Mouse (Mus musculus) liver, embryonic 15.5 days (tissue): ENCODE measurements at regions not wholly inside any gene's neighbourhood (a gene's known extent, or its start where the extent isn't known, plus 50 kb on each side); places are given as distances from the start of the nearest gene placed in this dataset.

ENCODE experiments used
- ATAC-seq: fragments of 200-750 bp; cut with Nextera tagmentation; 2 replicates; pipeline ENCODE4 v1.8.0; 2017; ENCODE audit warnings: moderate number of reproducible peaks, mild to moderate bottlenecking, moderate library complexity; ENCODE audit not compliant: insufficient read depth
- H3K27ac ChIP-seq: fragments of 300-500 bp; sonication (generic); replicated peaks from 2 replicates; pipeline ENCODE4 v1.5.1; 2015; ENCODE audit warnings: mild to moderate bottlenecking, inconsistent platforms
- H3K27me3 ChIP-seq: fragments of 300-500 bp; sonication (generic); 2 replicates; pipeline ENCODE4 v1.6.1; 2015; ENCODE audit warnings: mild to moderate bottlenecking, inconsistent platforms
- H3K36me3 ChIP-seq: fragments of 300-500 bp; sonication (generic); replicated peaks from 2 replicates; pipeline ENCODE4 v1.6.1; 2015; ENCODE audit warnings: moderate library complexity, mild to moderate bottlenecking, inconsistent platforms
- H3K4me1 ChIP-seq: fragments of 300-500 bp; sonication (generic); replicated peaks from 2 replicates; pipeline ENCODE4 v1.6.1; 2015; ENCODE audit warnings: inconsistent platforms
- H3K4me2 ChIP-seq: fragments of 300-500 bp; sonication (generic); 2 replicates; pipeline ENCODE4 v1.6.1; 2015; ENCODE audit warnings: moderate library complexity, mild to moderate bottlenecking, inconsistent platforms
- H3K4me3 ChIP-seq: fragments of 300-500 bp; sonication (generic); replicated peaks from 2 replicates; pipeline ENCODE4 v1.5.1; 2015; ENCODE audit warnings: mild to moderate bottlenecking, inconsistent platforms
- H3K9ac ChIP-seq: fragments of 300-500 bp; sonication (generic); 2 replicates; pipeline ENCODE4 v1.6.1; 2015; ENCODE audit warnings: moderate library complexity, mild to moderate bottlenecking, inconsistent platforms
- H3K9me3 ChIP-seq: fragments of 300-500 bp; sonication (generic); replicated peaks from 2 replicates; pipeline ENCODE4 v1.6.1; 2016; ENCODE audit warnings: inconsistent platforms
- WGBS: fragments of 180-500 bp; shearing (Covaris S2); methylation state at CpG from one replicate; pipeline ENCODE4 v1.1.7; 2015; ENCODE audit warnings: mixed read lengths; ENCODE audit not compliant: insufficient replicate concordance; 5-methylcytosine and 5-hydroxymethylcytosine counted together

GRCm38 (mm10) chr7:39659597-39659996 is 142.0 kb downstream of the Zfp619 start:
- Histone ChIP-seq H3K27me3 (no peaks in the 10 kb centered on the region), H3K4me2 (no peak overlapping the region), H3K4me1 (no peaks in the 10 kb centered on the region), H3K36me3 (no peaks in the 10 kb centered on the region), H3K4me3 (no peak overlapping the region), H3K9ac (no peak overlapping the region), H3K9me3 (no peaks in the 10 kb centered on the region), H3K27ac (no peak overlapping the region)
- ATAC-seq = no peak
- WGBS = 25% methylated on average over 5 of the region's 5 CpGs

- ATAC-seq = no peak
- 49% methylated on average over 8 of the region's 8 CpGs for WGBS
- Histone ChIP-seq H3K4me1 (no peaks in the 10 kb centered on the region), H3K27ac (no peak overlapping the region), H3K27me3 (no peaks in the 10 kb centered on the region), H3K4me2 (no peak overlapping the region), H3K36me3 (no peaks in the 10 kb centered on the region), H3K9ac (no peak overlapping the region), H3K4me3 (no peak overlapping the region), H3K9me3 (no peaks in the 10 kb centered on the region)
These were observed 157.7 kb downstream of the Zfp619 start for GRCm38 (mm10) chr7:39675124-39675846.

DNA sequence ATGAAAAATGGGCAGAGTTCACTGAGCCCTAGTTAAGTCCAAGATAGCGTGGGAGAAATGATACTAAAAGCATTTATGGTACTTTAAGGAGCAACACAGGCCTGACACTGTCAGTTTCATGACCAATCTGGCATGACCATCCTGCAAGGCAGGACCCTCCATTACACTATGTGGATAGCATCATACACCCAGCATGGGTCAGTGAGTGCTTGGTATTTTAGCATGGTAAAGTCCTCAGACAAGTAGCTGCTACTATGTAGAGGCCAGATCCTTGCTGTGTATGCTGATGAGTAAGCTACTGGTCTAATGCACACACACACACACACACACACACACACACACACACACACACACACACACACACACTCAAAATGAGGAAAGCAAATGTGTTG is 158.3 kb downstream of the Zfp619 start:
- H3K27me3 ChIP-seq = no peaks in the 10 kb centered on the region
- no peaks in the 10 kb centered on the region for H3K36me3 ChIP-seq
- H3K9ac ChIP-seq = no peak overlapping the region
- H3K4me1 ChIP-seq = no peaks in the 10 kb centered on the region
- no peaks in the 10 kb centered on the region for H3K9me3 ChIP-seq
- no peak overlapping the region for H3K27ac ChIP-seq
- no peak for ATAC-seq
- H3K4me2 ChIP-seq = no peak overlapping the region
- no peak overlapping the region for H3K4me3 ChIP-seq
- WGBS = 29% methylated on average over 1 of the region's 1 CpGs

GRCm38 (mm10) chr7:39680411-39680810 is 162.8 kb downstream of the Zfp619 start:
- Histone ChIP-seq H3K9ac (no peak overlapping the region), H3K9me3 (no peaks in the 10 kb centered on the region), H3K4me2 (no peak overlapping the region), H3K27me3 (no peaks in the 10 kb centered on the region), H3K4me1 (no peaks in the 10 kb centered on the region), H3K27ac (no peak overlapping the region), H3K36me3 (no peaks in the 10 kb centered on the region), H3K4me3 (no peak overlapping the region)
- 36% methylated on average over 2 of the region's 2 CpGs for WGBS
- no peak for ATAC-seq

- 73% methylated on average over 2 of the region's 2 CpGs for WGBS
- Histone ChIP-seq H3K27ac (no peak overlapping the region), H3K36me3 (no peaks in the 10 kb centered on the region), H3K9ac (no peak overlapping the region), H3K4me3 (no peak overlapping the region), H3K4me1 (no peaks in the 10 kb centered on the region), H3K9me3 (no peaks in the 10 kb centered on the region), H3K27me3 (no peaks in the 10 kb centered on the region), H3K4me2 (no peak overlapping the region)
- no peak for ATAC-seq
These were observed 179.0 kb downstream of the Zfp619 start for GRCm38 (mm10) chr7:39696589-39696988.

DNA sequence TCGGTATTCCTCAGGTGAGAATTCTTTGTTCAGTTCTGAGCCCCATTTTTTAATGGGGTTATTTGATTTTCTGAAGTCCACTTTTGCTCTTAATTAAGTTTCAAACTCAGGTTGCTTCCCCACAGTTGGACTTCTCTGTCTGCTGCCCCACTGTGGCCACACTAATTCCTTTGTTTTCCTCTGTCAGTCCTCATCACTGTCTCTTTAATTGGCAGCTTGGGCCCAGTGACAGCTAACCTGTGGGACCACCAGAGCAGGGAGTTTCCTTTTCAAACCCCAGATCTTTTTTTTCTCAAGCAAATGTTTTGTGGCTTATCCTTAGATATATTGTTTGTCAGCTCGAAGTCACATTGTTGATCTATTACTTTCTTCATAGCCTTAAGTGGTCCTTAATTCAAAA is 183.9 kb downstream of the Zfp619 start:
- no peaks in the 10 kb centered on the region for H3K4me1 ChIP-seq
- H3K36me3 ChIP-seq = no peaks in the 10 kb centered on the region
- WGBS = 43% methylated on average over 2 of the region's 2 CpGs
- no peaks in the 10 kb centered on the region for H3K9me3 ChIP-seq
- no peak overlapping the region for H3K4me3 ChIP-seq
- no peak overlapping the region for H3K4me2 ChIP-seq
- H3K27me3 ChIP-seq = no peaks in the 10 kb centered on the region
- no peak overlapping the region for H3K27ac ChIP-seq
- no peak overlapping the region for H3K9ac ChIP-seq
- ATAC-seq = no peak

DNA sequence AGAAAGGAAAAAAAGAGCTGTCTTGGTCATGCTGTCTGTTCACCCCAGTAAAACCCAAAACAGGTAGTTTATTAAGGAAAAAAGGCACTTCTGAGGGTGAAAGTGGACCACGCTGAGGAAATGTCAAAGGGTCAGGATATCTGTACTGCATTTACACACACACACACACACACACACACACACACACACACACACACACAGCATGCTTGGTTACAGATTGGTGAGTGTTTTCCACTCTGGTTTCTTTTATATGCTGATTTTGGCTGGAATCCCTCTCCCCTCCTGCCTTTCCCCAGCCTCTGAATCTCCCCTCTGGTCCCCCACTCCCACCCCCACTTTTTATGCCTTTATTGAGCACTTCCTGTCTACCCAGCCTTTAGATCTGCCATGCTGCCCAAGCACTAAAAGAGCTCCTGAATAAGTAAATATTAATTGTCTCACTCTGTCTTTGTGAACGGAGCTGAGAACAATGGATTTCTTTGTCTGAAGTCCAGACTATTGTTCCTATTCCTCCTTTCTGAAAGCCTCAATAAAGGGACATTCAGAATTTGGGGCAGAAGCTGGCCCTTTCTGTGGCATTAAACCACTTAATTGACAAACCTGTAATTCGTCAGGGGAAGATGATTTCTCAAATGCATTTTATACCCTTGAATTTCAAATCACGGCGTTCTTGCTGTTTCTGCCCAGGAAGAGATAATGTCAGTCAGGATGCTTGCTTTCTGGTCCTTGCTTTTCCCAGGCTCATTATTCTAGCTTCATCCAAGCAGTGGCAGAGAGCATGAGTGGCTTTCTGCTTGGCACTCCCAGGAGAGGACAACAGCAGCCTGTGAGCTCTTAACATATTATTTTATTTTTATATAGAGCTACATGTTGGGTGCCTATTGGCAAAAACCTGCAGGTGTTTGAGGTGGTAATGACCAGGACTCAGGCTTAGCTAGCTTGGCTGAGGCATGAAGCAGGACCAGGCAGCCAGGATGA is 187.8 kb downstream of the Zfp619 start:
- Histone ChIP-seq H3K4me1 (no peaks in the 10 kb centered on the region), H3K9ac (no peak overlapping the region), H3K4me3 (no peak overlapping the region), H3K27me3 (no peaks in the 10 kb centered on the region), H3K36me3 (no peaks in the 10 kb centered on the region), H3K4me2 (no peak overlapping the region), H3K27ac (no peak overlapping the region), H3K9me3 (no peaks in the 10 kb centered on the region)
- ATAC-seq = no peak
- 34% methylated on average over 5 of the region's 5 CpGs for WGBS

- WGBS = 41% methylated on average over 2 of the region's 2 CpGs
- H3K4me3 ChIP-seq = no peak overlapping the region
- H3K4me2 ChIP-seq = no peak overlapping the region
- H3K27ac ChIP-seq = no peak overlapping the region
- no peaks in the 10 kb centered on the region for H3K36me3 ChIP-seq
- H3K27me3 ChIP-seq = no peaks in the 10 kb centered on the region
- no peaks in the 10 kb centered on the region for H3K9me3 ChIP-seq
- ATAC-seq = no peak
- no peaks in the 10 kb centered on the region for H3K4me1 ChIP-seq
- no peak overlapping the region for H3K9ac ChIP-seq
These were observed 189.0 kb downstream of the Zfp619 start for GRCm38 (mm10) chr7:39706606-39707005.

- H3K27me3 ChIP-seq = no peaks in the 10 kb centered on the region
- no peaks in the 10 kb centered on the region for H3K9me3 ChIP-seq
- no peak overlapping the region for H3K4me2 ChIP-seq
- ATAC-seq = no peak
- no peaks in the 10 kb centered on the region for H3K4me1 ChIP-seq
- WGBS = 21% methylated on average over 11 of the region's 11 CpGs
- no peaks in the 10 kb centered on the region for H3K36me3 ChIP-seq
- no peak overlapping the region for H3K9ac ChIP-seq
- H3K4me3 ChIP-seq = no peak overlapping the region
- H3K27ac ChIP-seq = no peak overlapping the region
These were observed 199.0 kb downstream of the Zfp619 start for GRCm38 (mm10) chr7:39716340-39717150.

- no peaks in the 10 kb centered on the region for H3K9me3 ChIP-seq
- no peak overlapping the region for H3K9ac ChIP-seq
- no peaks in the 10 kb centered on the region for H3K27me3 ChIP-seq
- no peak overlapping the region for H3K27ac ChIP-seq
- no peak overlapping the region for H3K4me2 ChIP-seq
- ATAC-seq = no peak
- no peaks in the 10 kb centered on the region for H3K36me3 ChIP-seq
- no peaks in the 10 kb centered on the region for H3K4me1 ChIP-seq
- H3K4me3 ChIP-seq = no peak overlapping the region
- 66% methylated on average over 12 of the region's 12 CpGs for WGBS
These were observed 210.5 kb downstream of the Zfp619 start for GRCm38 (mm10) chr7:39727935-39728557.
